Mouse (Mus musculus) heart, embryonic 11.5 days (tissue): Measurements from ENCODE around the gene Ccdc136. TPM values are rescaled to one million over a fixed set of nuclear protein-coding genes. Genes with fewer than 3 reads are reported as not detected.

ENCODE experiments used
- ATAC-seq: fragments of 200-750 bp; cut with Nextera tagmentation; replicated peaks from 2 replicates; pipeline ENCODE4 v1.8.0; 2017; ENCODE audit warnings: moderate library complexity; ENCODE audit not compliant: insufficient number of reproducible peaks, low FRiP score, low TSS enrichment
- H3K27ac ChIP-seq: fragments of 300-500 bp; sonication (generic); 2 replicates; pipeline ENCODE4 v1.5.1; 2014; ENCODE audit warnings: mild to moderate bottlenecking, low read depth, low read length
- H3K27me3 ChIP-seq: fragments of 300-500 bp; sonication (generic); 2 replicates; pipeline ENCODE4 v1.6.1; 2014; ENCODE audit warnings: mild to moderate bottlenecking, low read length, mixed read lengths; ENCODE audit not compliant: control insufficient read depth, insufficient read depth
- H3K36me3 ChIP-seq: fragments of 300-500 bp; sonication (generic); 2 replicates; pipeline ENCODE4 v1.6.1; 2014; ENCODE audit warnings: mild to moderate bottlenecking, low read length, moderate library complexity, mixed read lengths; ENCODE audit not compliant: control insufficient read depth, insufficient read depth
- H3K4me1 ChIP-seq: fragments of 300-500 bp; sonication (generic); 2 replicates; pipeline ENCODE4 v1.6.1; 2014; ENCODE audit warnings: low read length; ENCODE audit not compliant: control insufficient read depth, insufficient read depth
- H3K4me2 ChIP-seq: fragments of 300-500 bp; sonication (generic); 2 replicates; pipeline ENCODE4 v1.6.1; 2014; ENCODE audit warnings: mild to moderate bottlenecking, moderate library complexity
- H3K4me3 ChIP-seq: fragments of 300-500 bp; sonication (generic); 2 replicates; pipeline ENCODE4 v1.5.1; 2014; ENCODE audit warnings: low read depth, low read length
- H3K9ac ChIP-seq: fragments of 300-500 bp; sonication (generic); 2 replicates; pipeline ENCODE4 v1.6.1; 2014; ENCODE audit warnings: mild to moderate bottlenecking, low read depth, low read length, moderate library complexity
- H3K9me3 ChIP-seq: fragments of 300-500 bp; sonication (generic); replicated peaks from 2 replicates; pipeline ENCODE4 v1.6.1; 2016; ENCODE audit warnings: low read length; ENCODE audit not compliant: control insufficient read depth
- WGBS: fragments of 180-500 bp; shearing (Covaris S2); extraction: QIAGEN DNeasy Blood & Tissue Kit; methylation state at CpG from one replicate; pipeline ENCODE4 v1.1.7; 2014; ENCODE audit not compliant: insufficient replicate concordance; 5-methylcytosine and 5-hydroxymethylcytosine counted together
- polyA plus RNA-seq: library from polyadenylated mRNA; unstranded; fragments of >200 nt; fragmentation: Nextera tagmentation; extraction: Ambion mirVana; gene quantifications from 2 replicates; pipeline ENCODE4 v1.2.1, GENCODE M21; 2014

Gene Ccdc136
- polyA plus RNA-seq, 1 experiment from 2014 or later = 30.2 TPM

GRCm38 (mm10) chr6:29430681-29431420 lies 34.7 kb downstream of the Ccdc136 start:
- Histone ChIP-seq H3K4me3 (no peak overlapping the region), H3K27ac (peak overlapping the region; percentile 97), H3K9ac (peak overlapping the region; percentile 67), H3K36me3 (no peaks in the 10 kb centered on the region), H3K4me2 (peak overlapping the region; percentile 41), H3K9me3 (no peaks in the 10 kb centered on the region), H3K27me3 (no peaks in the 10 kb centered on the region), H3K4me1 (peaks cover 33% of the 10 kb centered on the region)
- no peak for ATAC-seq
- WGBS = 22% methylated on average over 15 of the region's 15 CpGs

DNA sequence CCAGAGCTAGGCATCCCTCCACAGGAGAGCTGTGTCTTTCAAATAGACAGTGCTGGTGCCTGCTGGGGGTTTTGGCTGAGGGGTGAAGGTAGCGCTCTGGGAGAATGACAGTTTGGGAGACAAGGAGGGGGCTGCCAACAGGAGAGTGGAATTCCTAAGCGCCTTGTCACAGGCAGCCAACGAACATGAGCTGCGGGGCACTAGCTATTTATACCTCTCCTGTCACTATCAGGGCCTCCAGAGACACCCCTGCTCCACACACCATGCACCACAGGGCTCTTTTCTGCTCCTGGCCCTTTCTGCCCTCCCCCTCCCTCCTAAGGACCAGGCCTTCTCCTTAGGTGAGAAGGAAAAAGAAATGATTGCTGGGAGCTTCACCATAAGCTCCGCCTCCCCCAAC lies 35.4 kb downstream of the Ccdc136 start:
- Histone ChIP-seq H3K4me3 (no peak overlapping the region), H3K9me3 (no peaks in the 10 kb centered on the region), H3K4me1 (peaks cover 39% of the 10 kb centered on the region), H3K27ac (peak overlapping the region; percentile 97), H3K4me2 (peak overlapping the region; percentile 41), H3K9ac (peak overlapping the region; percentile 67; the same call in 1 of the 2 replicates), H3K27me3 (no peaks in the 10 kb centered on the region), H3K36me3 (no peaks in the 10 kb centered on the region)
- 13% methylated on average over 5 of the region's 5 CpGs for WGBS
- peak; percentile 39 for ATAC-seq

DNA sequence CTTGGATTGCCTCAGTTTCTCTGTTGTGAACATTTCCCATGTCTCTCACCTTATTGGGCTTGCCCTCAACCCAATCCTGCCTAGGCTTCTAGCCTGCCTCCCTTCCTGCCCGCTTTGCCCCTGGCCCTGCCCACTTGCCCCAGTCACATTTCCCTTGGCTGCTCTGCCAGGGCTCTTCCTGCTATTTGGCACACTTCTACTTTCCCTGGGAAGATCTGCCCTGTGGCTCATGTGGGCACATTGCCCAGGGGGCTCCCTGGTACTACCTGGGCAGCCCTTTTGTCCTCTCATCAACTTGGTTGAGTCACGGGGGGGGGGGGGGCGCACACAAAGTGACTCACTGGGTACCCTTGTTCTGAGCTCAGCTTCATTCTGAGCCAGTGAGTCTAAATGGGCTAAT lies 36.0 kb downstream of the Ccdc136 start:
- H3K4me2 ChIP-seq = peak overlapping the region; percentile 24
- H3K9ac ChIP-seq = no peak overlapping the region
- no peaks in the 10 kb centered on the region for H3K9me3 ChIP-seq
- no peaks in the 10 kb centered on the region for H3K27me3 ChIP-seq
- no peak for ATAC-seq
- 33% methylated on average over 3 of the region's 3 CpGs for WGBS
- H3K27ac ChIP-seq = peak overlapping the region; percentile 97
- no peaks in the 10 kb centered on the region for H3K36me3 ChIP-seq
- H3K4me3 ChIP-seq = no peak overlapping the region
- H3K4me1 ChIP-seq = peaks cover 44% of the 10 kb centered on the region

DNA sequence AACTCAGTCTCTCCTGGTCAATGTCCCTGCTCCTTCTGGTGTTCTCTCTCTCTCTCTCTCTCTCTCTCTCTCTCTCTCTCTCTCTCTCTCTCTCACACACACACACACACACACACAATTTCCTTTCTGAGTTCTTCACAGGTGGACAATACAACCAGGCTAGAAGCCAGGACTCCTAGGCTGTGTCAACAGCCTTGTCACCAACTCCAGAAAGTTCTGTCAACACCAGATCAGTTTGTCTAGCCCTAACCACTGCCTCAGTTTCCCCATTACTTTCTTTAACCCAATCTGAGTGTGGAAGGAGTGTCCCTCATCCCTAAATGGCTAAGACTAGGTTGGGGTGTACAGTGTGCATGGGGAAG lies 36.5 kb downstream of the Ccdc136 start:
- Histone ChIP-seq H3K4me3 (peak overlapping the region; percentile 67), H3K4me1 (peaks cover 44% of the 10 kb centered on the region), H3K9ac (peak overlapping the region; percentile 80; the same call in 1 of the 2 replicates), H3K9me3 (no peaks in the 10 kb centered on the region), H3K27ac (peak overlapping the region; percentile 97), H3K4me2 (peak overlapping the region; percentile 90), H3K36me3 (no peaks in the 10 kb centered on the region), H3K27me3 (no peaks in the 10 kb centered on the region)
- ATAC-seq = no peak

DNA sequence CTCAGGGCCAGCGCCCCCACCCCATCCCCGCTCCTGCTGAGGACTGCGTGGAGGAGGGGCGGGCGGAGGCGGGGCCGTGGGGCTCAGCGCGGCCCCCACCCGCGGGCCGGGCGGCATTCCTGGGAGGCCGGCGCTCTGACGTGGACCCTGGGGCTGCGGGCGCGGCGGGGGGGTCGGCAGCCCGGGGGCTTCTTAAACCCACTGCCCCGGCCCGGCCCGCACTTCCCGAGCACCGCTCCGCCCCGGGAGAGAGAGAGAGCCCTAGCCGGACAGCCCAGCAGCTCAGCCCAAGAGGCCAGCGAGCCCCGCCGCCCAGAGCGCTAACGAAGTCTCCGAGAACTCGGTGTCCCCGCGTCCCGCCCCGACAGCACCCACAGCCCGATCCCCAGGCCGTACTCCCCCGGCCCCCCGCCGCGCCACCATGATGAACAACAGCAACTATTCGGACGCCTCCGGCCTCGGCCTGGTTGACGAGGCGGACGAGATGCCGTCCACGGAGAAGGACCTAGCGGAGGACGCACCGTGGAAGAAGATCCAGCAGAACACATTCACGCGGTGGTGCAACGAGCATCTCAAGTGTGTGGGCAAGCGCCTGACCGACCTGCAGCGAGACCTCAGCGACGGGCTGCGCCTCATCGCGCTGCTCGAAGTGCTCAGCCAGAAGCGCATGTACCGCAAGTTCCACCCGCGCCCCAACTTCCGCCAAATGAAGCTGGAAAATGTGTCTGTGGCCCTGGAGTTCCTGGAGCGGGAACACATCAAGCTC lies 37.1 kb downstream of the Ccdc136 start, which contains the start of gene Flnc:
Gene Flnc, plus strand, starts transcription at position 219 of the 766 bp plus-strand sequence.
- peaks cover 44% of the 10 kb centered on the region for H3K4me1 ChIP-seq
- no peaks in the 10 kb centered on the region for H3K27me3 ChIP-seq
- under 1% methylated on average over 69 of the region's 77 CpGs for WGBS

DNA sequence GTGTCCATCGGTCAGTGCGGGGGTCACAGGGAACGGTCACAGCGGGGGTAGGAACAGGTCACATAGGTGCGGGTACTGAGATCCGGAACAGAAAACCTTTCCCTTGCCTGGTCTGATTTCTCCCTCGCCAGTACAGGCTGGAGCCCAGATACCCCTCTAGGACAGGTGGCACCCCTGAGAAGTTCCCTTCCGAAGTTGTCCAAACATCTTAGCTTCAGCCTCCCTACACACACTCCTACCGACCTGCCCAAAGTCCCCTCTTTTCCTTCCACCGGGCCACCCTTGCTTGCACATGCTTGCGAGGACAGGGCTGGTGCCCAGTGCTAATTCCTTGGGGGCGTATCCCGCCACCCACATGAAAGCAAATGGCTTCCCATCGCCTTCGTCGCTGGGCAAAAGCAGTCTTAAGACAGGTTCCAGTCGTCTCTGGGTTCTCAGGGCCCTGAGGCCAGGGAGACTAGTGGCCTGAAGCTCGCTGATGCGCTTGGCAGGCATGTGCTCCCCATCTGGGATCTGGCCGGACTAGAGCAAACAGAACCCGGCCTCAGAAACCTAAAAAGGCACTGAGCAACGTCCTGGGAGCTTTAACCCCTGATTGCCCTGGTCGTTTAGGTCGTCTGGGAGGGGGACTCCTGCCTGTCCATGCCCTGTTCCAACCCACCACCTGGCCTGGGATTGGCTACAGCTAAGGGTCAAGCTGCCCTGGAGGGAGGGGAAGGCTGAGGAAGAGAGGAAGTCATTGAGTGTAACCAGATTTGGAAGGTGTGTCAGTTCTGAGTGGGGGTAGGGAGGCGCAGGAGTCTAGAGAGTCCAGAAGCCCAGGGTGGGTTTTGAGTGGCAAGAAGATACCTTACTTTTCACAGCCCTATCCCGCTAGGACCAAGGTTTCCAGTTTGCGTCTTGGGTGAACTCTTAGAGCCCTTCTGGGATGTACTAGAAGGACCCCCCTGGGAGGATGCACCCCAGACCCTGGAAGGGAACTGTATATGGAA lies 38.0 kb downstream of the Ccdc136 start:
- H3K36me3 ChIP-seq = peaks cover 5% of the 10 kb centered on the region; the same call in 1 of the 2 replicates
- H3K4me2 ChIP-seq = peak overlapping the region; percentile 90
- peak overlapping the region; percentile 97 for H3K27ac ChIP-seq
- no peaks in the 10 kb centered on the region for H3K27me3 ChIP-seq
- peak overlapping the region; percentile 80 for H3K9ac ChIP-seq
- H3K4me3 ChIP-seq = peak overlapping the region; percentile 67
- peaks cover 44% of the 10 kb centered on the region for H3K4me1 ChIP-seq
- WGBS = 3% methylated on average over 27 of the region's 27 CpGs
- peak; percentile 33 for ATAC-seq
- no peaks in the 10 kb centered on the region for H3K9me3 ChIP-seq

More for the DNA sequence above, 37.1 kb downstream of the Ccdc136 start, which contains the start of gene Flnc:
- Histone ChIP-seq H3K4me3 (peak within 1 kb of the TSS; percentile 67), H3K9me3 (no peaks in the 10 kb centered on the region), H3K4me2 (peak within 1 kb of the TSS; percentile 90), H3K27ac (peak within 1 kb of the TSS; percentile 97), H3K9ac (peak within 1 kb of the TSS; percentile 80), H3K36me3 (no peaks in the 10 kb centered on the region)
- peak; percentile 23; the same call in 1 of the 2 replicates for ATAC-seq

GRCm38 (mm10) chr6:29434911-29435691 lies 39.0 kb downstream of the Ccdc136 start:
- 2% methylated on average over 13 of the region's 13 CpGs for WGBS

More at GRCm38 (mm10) chr6:29434911-29435691, 39.0 kb downstream of the Ccdc136 start:
- H3K9me3 ChIP-seq = no peaks in the 10 kb centered on the region
- peak overlapping the region; percentile 97 for H3K27ac ChIP-seq
- peak overlapping the region; percentile 67 for H3K4me3 ChIP-seq
- peaks cover 42% of the 10 kb centered on the region for H3K4me1 ChIP-seq
- H3K27me3 ChIP-seq = no peaks in the 10 kb centered on the region
- peak overlapping the region; percentile 90 for H3K4me2 ChIP-seq
- peak; percentile 17 for ATAC-seq
- peaks cover 7% of the 10 kb centered on the region; the same call in 1 of the 2 replicates for H3K36me3 ChIP-seq
- H3K9ac ChIP-seq = peak overlapping the region; percentile 80
